Mouse (Mus musculus): ENCODE data around the gene Plaur.

DNA sequence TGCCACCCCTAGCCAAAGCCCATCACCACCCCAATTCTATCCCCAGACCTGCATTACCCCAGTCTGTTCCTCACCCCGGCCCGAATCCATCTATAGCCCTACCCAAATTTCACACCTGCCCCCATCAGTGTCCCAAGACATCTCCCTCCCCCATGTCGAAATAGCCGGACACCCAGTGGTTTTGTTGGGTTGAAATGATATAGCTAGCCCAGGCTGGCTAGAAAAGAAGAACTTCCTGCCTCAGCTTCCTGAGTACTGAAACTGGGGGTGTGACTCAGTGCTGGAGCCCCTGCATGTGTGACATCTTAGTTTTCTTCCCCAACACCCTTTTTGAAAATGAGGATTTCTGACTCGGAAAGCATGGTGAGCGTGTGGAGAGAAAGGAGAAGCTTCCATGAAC, 4.6 kb downstream of the Plaur start:
- TF ChIP-seq MYOD1 (IDR thresholded peaks at IDR 0.05; ENCODE audit: control insufficient read depth, insufficient read length, low read depth) (no peak), MAX (IDR thresholded peaks at IDR 0.05) (no peak), CTCF (IDR thresholded peaks at IDR 0.05; ENCODE audit: control insufficient read depth, insufficient read depth, insufficient read length) (no peak), MYOG (IDR thresholded peaks at IDR 0.05; ENCODE audit: control insufficient read depth, extremely low read depth, insufficient read length) (no peak), USF1 (IDR thresholded peaks at IDR 0.05; ENCODE audit: low read depth) (no peak), FOSL1 (IDR thresholded peaks at IDR 0.05; ENCODE audit: insufficient read depth, low read length, poor library complexity, severe bottlenecking) (no peak)

All from C2C12 (cell line).